Mouse (Mus musculus): ENCODE measurements at regions not wholly inside any gene's neighbourhood (a gene's known extent, or its start where the extent isn't known, plus 50 kb on each side); places are given as distances from the start of the nearest gene placed in this dataset.

- Histone ChIP-seq H3K4me3 (ENCODE audit: insufficient read depth, low read depth, low read length) (no peak overlapping the region), H3K27ac (ENCODE audit: insufficient read depth, low read depth, low read length) (no peak overlapping the region), H3K4me1 (ENCODE audit: control insufficient read depth, insufficient read depth, low read length) (no peaks in the 10 kb centered on the region)
- TF ChIP-seq POLR2A (IDR thresholded peaks at IDR 0.05; ENCODE audit: insufficient read depth, low read depth, low read length) (no peak), CTCF (IDR thresholded peaks at IDR 0.05; ENCODE audit: insufficient read depth, low read depth, low read length) (no peak)
- WGBS: 68% methylated on average over 3 of the region's 3 CpGs
Measured at GRCm38 (mm10) chr1:154089815-154090214, 111.2 kb upstream of the Zfp648 start.

GRCm38 (mm10) chr1:154090521-154091490 is 110.2 kb upstream of the Zfp648 start:
- Histone ChIP-seq H3K4me1 (ENCODE audit: control insufficient read depth, insufficient read depth, low read length) (no peaks in the 10 kb centered on the region), H3K4me3 (ENCODE audit: insufficient read depth, low read depth, low read length) (no peak overlapping the region), H3K27ac (ENCODE audit: insufficient read depth, low read depth, low read length) (no peak overlapping the region)
- 81% methylated on average over 7 of the region's 7 CpGs for WGBS
- TF ChIP-seq CTCF (IDR thresholded peaks at IDR 0.05; ENCODE audit: insufficient read depth, low read depth, low read length) (no peak), POLR2A (IDR thresholded peaks at IDR 0.05; ENCODE audit: insufficient read depth, low read depth, low read length) (no peak)

GRCm38 (mm10) chr1:154093549-154093948 is 107.4 kb upstream of the Zfp648 start:
- no peaks in the 10 kb centered on the region for H3K4me1 ChIP-seq (ENCODE audit: control insufficient read depth, insufficient read depth, low read length)
- no peak overlapping the region for H3K27ac ChIP-seq (ENCODE audit: insufficient read depth, low read depth, low read length)
- TF ChIP-seq CTCF (IDR thresholded peaks at IDR 0.05; ENCODE audit: insufficient read depth, low read depth, low read length): no peak
- no peak for TF ChIP-seq POLR2A (IDR thresholded peaks at IDR 0.05; ENCODE audit: insufficient read depth, low read depth, low read length)
- 57% methylated on average over 4 of the region's 4 CpGs for WGBS
- H3K4me3 ChIP-seq (ENCODE audit: insufficient read depth, low read depth, low read length): no peak overlapping the region

GRCm38 (mm10) chr1:154094357-154094756 is 106.6 kb upstream of the Zfp648 start:
- WGBS: 90% methylated on average over 5 of the region's 5 CpGs
- Histone ChIP-seq H3K27ac (ENCODE audit: insufficient read depth, low read depth, low read length) (no peak overlapping the region), H3K4me1 (ENCODE audit: control insufficient read depth, insufficient read depth, low read length) (no peaks in the 10 kb centered on the region)

GRCm38 (mm10) chr1:154096113-154096512 is 104.9 kb upstream of the Zfp648 start:
- 89% methylated on average over 7 of the region's 7 CpGs for WGBS
- no peak overlapping the region for H3K27ac ChIP-seq (ENCODE audit: insufficient read depth, low read depth, low read length)
- H3K4me3 ChIP-seq (ENCODE audit: insufficient read depth, low read depth, low read length): no peak overlapping the region
- H3K4me1 ChIP-seq (ENCODE audit: control insufficient read depth, insufficient read depth, low read length): no peaks in the 10 kb centered on the region
- no peak for TF ChIP-seq CTCF (IDR thresholded peaks at IDR 0.05; ENCODE audit: insufficient read depth, low read depth, low read length)
- TF ChIP-seq POLR2A (IDR thresholded peaks at IDR 0.05; ENCODE audit: insufficient read depth, low read depth, low read length): no peak

More at GRCm38 (mm10) chr1:154094357-154094756, 106.6 kb upstream of the Zfp648 start:
- no peak overlapping the region for H3K4me3 ChIP-seq (ENCODE audit: insufficient read depth, low read depth, low read length)
- TF ChIP-seq CTCF (IDR thresholded peaks at IDR 0.05; ENCODE audit: insufficient read depth, low read depth, low read length) (no peak), POLR2A (IDR thresholded peaks at IDR 0.05; ENCODE audit: insufficient read depth, low read depth, low read length) (no peak)

GRCm38 (mm10) chr1:154096911-154097310 is 104.1 kb upstream of the Zfp648 start:
- Histone ChIP-seq H3K27ac (ENCODE audit: insufficient read depth, low read depth, low read length) (no peak overlapping the region), H3K4me1 (ENCODE audit: control insufficient read depth, insufficient read depth, low read length) (no peaks in the 10 kb centered on the region), H3K4me3 (ENCODE audit: insufficient read depth, low read depth, low read length) (no peak overlapping the region)
- TF ChIP-seq CTCF (IDR thresholded peaks at IDR 0.05; ENCODE audit: insufficient read depth, low read depth, low read length) (no peak), POLR2A (IDR thresholded peaks at IDR 0.05; ENCODE audit: insufficient read depth, low read depth, low read length) (no peak)
- 100% methylated on average over 2 of the region's 2 CpGs for WGBS

DNA sequence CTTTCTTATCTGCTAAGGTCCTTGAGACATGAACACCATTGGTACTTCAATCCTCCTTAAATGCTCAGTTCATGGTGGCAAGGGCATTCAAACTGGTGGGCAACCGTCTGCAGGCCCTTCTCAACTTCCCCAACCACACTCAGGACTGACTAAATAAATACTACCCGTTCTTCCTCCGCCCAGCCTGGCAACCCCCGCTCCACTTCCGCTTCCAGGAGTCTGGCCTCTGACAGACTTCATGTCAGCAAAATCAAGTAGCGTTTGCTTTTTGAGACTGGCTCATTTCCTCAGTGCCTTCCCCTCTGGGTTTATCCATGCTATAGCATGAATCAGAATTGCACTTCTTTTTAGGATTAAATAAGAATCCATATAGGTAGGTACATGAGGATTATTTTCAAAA is 103.3 kb upstream of the Zfp648 start:
- TF ChIP-seq POLR2A (IDR thresholded peaks at IDR 0.05; ENCODE audit: insufficient read depth, low read depth, low read length) (no peak), CTCF (IDR thresholded peaks at IDR 0.05; ENCODE audit: insufficient read depth, low read depth, low read length) (no peak)
- H3K4me3 ChIP-seq (ENCODE audit: insufficient read depth, low read depth, low read length): no peak overlapping the region
- no peak overlapping the region for H3K27ac ChIP-seq (ENCODE audit: insufficient read depth, low read depth, low read length)
- 74% methylated on average over 6 of the region's 6 CpGs for WGBS
- peaks cover under 1% of the 10 kb centered on the region; the same call in 1 of the 2 replicates for H3K4me1 ChIP-seq (ENCODE audit: control insufficient read depth, insufficient read depth, low read length)

GRCm38 (mm10) chr1:154100556-154100955 is 100.4 kb upstream of the Zfp648 start:
- H3K27ac ChIP-seq (ENCODE audit: insufficient read depth, low read depth, low read length): no peak overlapping the region
- TF ChIP-seq POLR2A (IDR thresholded peaks at IDR 0.05; ENCODE audit: insufficient read depth, low read depth, low read length): no peak
- no peak for TF ChIP-seq CTCF (IDR thresholded peaks at IDR 0.05; ENCODE audit: insufficient read depth, low read depth, low read length)
- no peak overlapping the region for H3K4me3 ChIP-seq (ENCODE audit: insufficient read depth, low read depth, low read length)
- 97% methylated on average over 3 of the region's 3 CpGs for WGBS
- H3K4me1 ChIP-seq (ENCODE audit: control insufficient read depth, insufficient read depth, low read length): peaks cover 5% of the 10 kb centered on the region; the same call in 1 of the 2 replicates

- WGBS: 86% methylated on average over 1 of the region's 1 CpGs
- no peak for TF ChIP-seq POLR2A (IDR thresholded peaks at IDR 0.05; ENCODE audit: insufficient read depth, low read depth, low read length)
- no peak for TF ChIP-seq CTCF (IDR thresholded peaks at IDR 0.05; ENCODE audit: insufficient read depth, low read depth, low read length)
- Histone ChIP-seq H3K4me1 (ENCODE audit: control insufficient read depth, insufficient read depth, low read length) (peaks cover 5% of the 10 kb centered on the region; the same call in 1 of the 2 replicates), H3K27ac (ENCODE audit: insufficient read depth, low read depth, low read length) (no peak overlapping the region), H3K4me3 (ENCODE audit: insufficient read depth, low read depth, low read length) (no peak overlapping the region)
Measured at GRCm38 (mm10) chr1:154101433-154101832, 99.6 kb upstream of the Zfp648 start.
